Mouse (Mus musculus) megakaryocyte, adult 5-6 weeks (primary cell): ENCODE data around the gene Crygc. TPM values are rescaled to one million over a fixed set of nuclear protein-coding genes. Genes with fewer than 3 reads are reported as not detected.
"Not testable (repeated sequence)": the region's sequence is repeated elsewhere in the genome, so short reads cannot be mapped to it uniquely, and the experiment has no call there.

Experiments
- ATAC-seq: 2 replicates; pipeline ENCODE4 v1.8.0; 2016; ENCODE audit warnings: mild to moderate bottlenecking, inconsistent platforms; ENCODE audit not compliant: poor library complexity, severe bottlenecking
- total RNA-seq, 2 experiments: library from RNA; stranded (forward) in 1 of 2; stranded (reverse) in 1 of 2; fragments of 153-499, 151-499 nt in 1 of 2; fragments of 221-1000, 200-1000 nt in 1 of 2; gene quantifications; 2 replicates each; pipeline versions ENCODE4 v1.2.3 to v1.2.4; 2015 to 2017

The Crygc gene
- total RNA-seq, 2 experiments from 2014 or later: not detected

DNA sequence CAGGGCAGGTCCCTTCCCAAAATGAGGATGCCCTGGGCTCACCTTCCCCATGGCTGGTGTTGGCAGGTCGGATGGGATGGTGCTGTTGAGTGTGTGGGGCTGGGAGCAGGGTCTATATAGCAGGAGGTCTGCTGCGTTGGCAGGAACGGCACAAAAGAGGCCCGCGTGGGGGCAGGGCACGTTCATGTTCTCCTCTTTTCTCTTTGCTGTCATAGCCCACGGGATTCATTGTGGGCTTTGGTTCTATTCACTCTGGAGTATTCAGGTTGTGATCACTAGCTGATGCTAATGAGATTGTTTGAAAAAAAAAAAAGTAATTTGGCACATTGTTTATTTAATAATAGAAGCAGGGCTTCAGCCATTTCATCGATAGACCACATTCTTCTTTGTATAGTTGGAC lies 10.1 kb downstream of the Crygc start, which contains the start of gene Crygd:
Gene Crygd (minus strand): TSS at position 101 of the 400 bp plus-strand sequence.
- no peak for ATAC-seq

GRCm38 (mm10) chr1:65052140-65052539 lies 21.3 kb downstream of the Crygc start:
- no peak for ATAC-seq

DNA sequence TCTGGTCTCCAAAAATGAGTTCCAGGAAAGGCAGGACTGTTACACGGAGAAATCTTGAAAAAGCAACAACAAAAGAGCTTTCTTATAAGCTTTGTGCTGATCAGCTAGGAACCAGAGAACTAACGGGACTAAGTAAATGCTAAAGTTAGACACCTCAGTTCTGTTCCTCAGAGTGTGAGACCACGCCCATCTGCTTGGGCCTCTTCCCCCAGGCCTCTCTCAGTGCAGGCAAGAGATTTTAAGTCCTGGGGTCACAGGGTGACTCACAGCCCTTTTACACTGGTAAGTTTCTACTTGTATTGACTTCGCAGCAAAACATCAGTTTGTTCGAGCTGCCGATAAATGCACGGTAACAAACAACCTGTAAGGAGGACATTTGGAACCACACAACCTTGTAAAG lies 21.8 kb downstream of the Crygc start:
- no peak for ATAC-seq

GRCm38 (mm10) chr1:65050952-65051351 lies 22.5 kb downstream of the Crygc start, which contains the start of gene Cryge:
Cryge (minus strand) TSS chr1:65051149.
- not testable (repeated sequence) for ATAC-seq

DNA sequence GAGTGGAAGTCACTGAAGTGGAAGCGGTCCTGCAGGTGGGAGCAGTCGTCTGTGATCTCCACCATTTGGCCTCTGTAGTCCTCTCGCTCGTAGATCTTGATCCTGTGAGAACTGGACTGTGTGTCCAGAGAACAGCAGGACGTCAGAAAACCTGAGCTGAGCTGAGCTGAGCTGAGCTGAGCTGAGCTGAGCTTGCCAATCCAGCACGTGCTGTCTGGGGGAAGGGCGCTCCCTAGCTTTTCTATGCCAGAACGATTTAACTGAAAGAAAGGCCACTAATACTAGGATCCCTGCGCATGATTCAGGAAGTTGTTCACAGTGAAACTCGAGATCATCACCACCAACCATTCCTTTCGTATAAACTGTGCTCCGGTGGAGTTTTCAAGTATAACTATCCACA lies 24.7 kb downstream of the Crygc start:
- no peak for ATAC-seq

GRCm38 (mm10) chr1:65046401-65047109 lies 26.9 kb downstream of the Crygc start:
- ATAC-seq: peak; percentile 67

DNA sequence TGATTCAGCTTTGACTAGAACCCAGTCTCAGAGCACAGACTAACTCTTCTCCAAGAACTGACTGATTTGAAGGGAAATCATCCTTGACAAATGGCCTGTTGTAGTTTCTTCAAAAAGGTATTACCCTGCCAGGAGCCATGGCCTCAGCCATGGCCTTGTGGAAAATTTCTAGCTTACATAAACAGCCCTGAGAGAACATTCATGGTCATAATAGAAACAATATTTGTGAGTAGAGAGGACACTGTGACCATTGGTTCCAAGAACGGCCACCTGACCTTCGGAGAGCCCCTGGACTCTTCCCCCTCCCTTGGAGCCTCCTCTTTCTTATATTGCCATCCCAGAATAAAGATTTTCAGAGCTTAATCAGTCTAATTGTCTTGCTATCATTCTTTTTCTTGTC lies 30.1 kb downstream of the Crygc start:
- no peak for ATAC-seq

DNA sequence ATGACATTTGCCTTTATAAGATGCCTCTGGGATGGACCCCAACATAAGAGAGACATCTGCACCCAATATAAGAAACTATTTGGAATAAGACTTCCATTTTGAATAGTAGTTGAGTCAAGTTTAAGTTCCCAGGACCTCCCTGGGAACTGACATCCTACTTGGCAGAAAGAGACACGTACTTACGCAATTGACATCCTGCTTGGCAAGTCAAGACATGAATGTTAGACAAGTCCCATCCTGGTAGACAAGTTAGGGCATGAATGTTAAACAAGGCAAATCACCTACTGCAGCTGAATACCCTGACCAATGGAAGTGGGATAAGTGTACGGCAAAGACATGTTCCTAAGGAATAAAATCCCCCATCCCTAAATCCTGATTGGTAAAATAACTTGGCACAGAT lies 31.7 kb downstream of the Crygc start:
- no peak for ATAC-seq

DNA sequence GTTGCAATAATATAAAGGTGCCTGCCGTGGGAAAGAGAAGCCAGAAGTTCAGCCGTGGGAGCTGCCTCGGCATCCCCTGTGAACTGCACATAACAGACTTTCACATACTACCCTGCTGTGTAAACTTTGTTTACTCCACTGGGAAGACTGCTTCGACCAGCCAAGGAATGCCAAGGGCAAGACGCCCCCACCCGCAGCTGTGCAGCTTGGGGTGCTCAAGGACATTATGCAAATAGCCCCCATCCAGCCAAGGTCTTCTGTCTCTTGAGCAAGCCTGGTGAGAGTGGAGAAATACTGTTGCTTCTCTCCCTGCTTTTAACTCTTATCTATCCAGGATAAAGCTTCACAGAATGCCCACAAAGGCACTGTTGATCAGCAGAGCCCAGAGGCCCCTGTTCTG lies 32.7 kb downstream of the Crygc start:
- no peak for ATAC-seq

- ATAC-seq: no peak
Measured at GRCm38 (mm10) chr1:65039679-65040078, 33.8 kb downstream of the Crygc start.

- ATAC-seq: no peak
Measured at GRCm38 (mm10) chr1:65037542-65037941, 35.9 kb downstream of the Crygc start.

- no peak for ATAC-seq
Measured at GRCm38 (mm10) chr1:65035513-65035912, 38.0 kb downstream of the Crygc start.

GRCm38 (mm10) chr1:65032641-65033040 lies 40.8 kb downstream of the Crygc start, which contains the start of gene Akr1cl:
Akr1cl (minus strand) TSS chr1:65032759.
- ATAC-seq: no peak

DNA sequence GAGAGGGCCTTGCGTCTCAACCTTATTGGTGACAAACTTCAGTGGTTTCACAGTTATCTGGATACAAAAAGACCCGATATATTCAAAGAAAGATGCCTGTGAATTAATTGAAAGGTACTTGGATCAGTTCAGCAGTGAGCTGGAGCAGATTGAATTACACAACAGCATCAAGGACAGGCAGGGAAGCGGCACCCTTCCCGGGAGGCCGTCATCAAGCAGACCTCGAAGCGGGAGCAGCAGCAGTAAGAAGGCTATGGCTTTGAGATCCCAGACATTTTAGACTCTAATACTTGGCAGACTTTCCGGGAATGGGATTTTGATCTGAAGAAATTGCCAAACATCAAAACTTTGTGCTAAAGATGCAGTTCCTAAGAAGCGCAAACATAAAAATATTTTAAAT lies 45.3 kb downstream of the Crygc start:
- ATAC-seq: no peak

Other genes starting within 250 kb of the Crygc start
- 38.5 and 40.6 TPM in 2 replicates for gene Plekhm3, start 116.9 kb downstream of the Crygc start, total RNA-seq (2015)
- gene Plekhm3, start 116.9 kb downstream of the Crygc start, total RNA-seq (2017): 26.4 and 39.1 TPM in 2 replicates
- gene Akr1cl, start 40.9 kb downstream of the Crygc start, total RNA-seq (2015): not detected in 2 replicates
- not detected in 2 replicates for gene Akr1cl, start 40.9 kb downstream of the Crygc start, total RNA-seq (2017)
- gene Cryge, start 22.5 kb downstream of the Crygc start, total RNA-seq (2015): not detected in 2 replicates
- gene Cryge, start 22.5 kb downstream of the Crygc start, total RNA-seq (2017): not detected in 2 replicates
- gene Crygd, start 10.2 kb downstream of the Crygc start, total RNA-seq (2015): not detected in 2 replicates
- not detected in 2 replicates for gene Crygd, start 10.2 kb downstream of the Crygc start, total RNA-seq (2017)
- not detected in 2 replicates for gene Crygb, start 8.6 kb upstream of the Crygc start, total RNA-seq (2015)
- gene Crygb, start 8.6 kb upstream of the Crygc start, total RNA-seq (2017): not detected in 2 replicates
- gene Cryga, start 29.7 kb upstream of the Crygc start, total RNA-seq (2015): not detected in 2 replicates
- not detected in 2 replicates for gene Cryga, start 29.7 kb upstream of the Crygc start, total RNA-seq (2017)
- gene Gm28845, start 45.9 kb upstream of the Crygc start, total RNA-seq (2015): not detected in 2 replicates
- not detected in 2 replicates for gene Gm28845, start 45.9 kb upstream of the Crygc start, total RNA-seq (2017)
- gene D630023F18Rik, start 49.5 kb upstream of the Crygc start, total RNA-seq (2015): 0.39 and 1.1 TPM in 2 replicates
- 0.73 and 1.5 TPM in 2 replicates for gene D630023F18Rik, start 49.5 kb upstream of the Crygc start, total RNA-seq (2017)
- 196 and 202 TPM in 2 replicates for gene Idh1, start 112.8 kb upstream of the Crygc start, total RNA-seq (2015)
- gene Idh1, start 112.8 kb upstream of the Crygc start, total RNA-seq (2017): 354 and 378 TPM in 2 replicates
- 30.0 and 31.5 TPM in 2 replicates for gene Pikfyve, start 113.0 kb upstream of the Crygc start, total RNA-seq (2015)
- 40.2 and 46.2 TPM in 2 replicates for gene Pikfyve, start 113.0 kb upstream of the Crygc start, total RNA-seq (2017)
- gene Pth2r, start 208.4 kb upstream of the Crygc start, total RNA-seq (2015): not detected in 2 replicates
- gene Pth2r, start 208.4 kb upstream of the Crygc start, total RNA-seq (2017): not detected in 2 replicates